29 mouse cellular contexts compared by ENCODE assay signal in the genomic region with DNA sequence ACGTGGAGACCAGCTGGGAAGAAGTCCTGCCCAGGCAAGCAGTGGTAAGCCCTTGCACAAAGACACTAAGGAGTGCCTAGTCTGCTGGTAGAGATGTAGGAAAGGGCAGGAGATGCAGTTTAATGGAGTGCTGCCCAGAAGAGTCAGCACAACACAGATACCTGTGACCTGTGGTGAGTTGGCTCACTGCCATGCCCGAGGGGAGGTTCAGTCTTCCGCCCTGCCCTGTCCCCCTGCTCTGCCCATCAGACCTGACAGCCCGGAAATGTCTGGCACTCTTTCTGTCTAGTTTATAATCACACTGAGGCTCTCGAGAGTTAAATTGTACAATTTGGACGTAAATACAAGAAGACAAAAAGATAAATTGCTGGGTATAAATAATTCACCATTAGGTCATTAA. TPM values are rescaled to one million over a fixed set of nuclear protein-coding genes. Genes with fewer than 3 reads are reported as not detected.
A peak's percentile ranks its signal among the peaks of the same experiment; 100 is the strongest.
DNase-seq lines count a peak whose midpoint lies in the region; ATAC-seq lines count a peak whose summit lies in the region.
"Had no signal": no experiment of that assay in that cellular context is flagged by ENCODE, and none has a peak within 500 bp of the region (broad histone marks: within the 10 kb centered on the region; RNA-seq: fewer than 3 reads in every experiment).

No protein-coding gene starts in this region.

- H3K4me1 ChIP-seq in hindbrain, embryonic 12.5 days, result peaks cover 12% of the 10 kb centered on the region
- no peaks in the 10 kb centered on the region for H3K4me1 ChIP-seq in hindbrain, embryonic 11.5 days (replicated peaks; ENCODE audit: control insufficient read depth, insufficient read depth, low read length)
- peaks cover 29% of the 10 kb centered on the region for H3K4me1 ChIP-seq in midbrain, embryonic 15.5 days
- peaks cover 30% of the 10 kb centered on the region for H3K4me1 ChIP-seq in midbrain, embryonic 13.5 days (replicated peaks)
- H3K4me1 ChIP-seq: embryonic facial prominence, embryonic 10.5 days; embryonic facial prominence, embryonic 15.5 days; kidney, embryonic 15.5 days; limb, embryonic 13.5 days; lung, embryonic 15.5 days had no signal

- no peak overlapping the region for H3K4me2 ChIP-seq in hindbrain, embryonic 12.5 days (replicated peaks)
- H3K4me2 ChIP-seq in hindbrain, embryonic 11.5 days (replicated peaks; ENCODE audit: low read depth, low read length), result no peak overlapping the region
- H3K4me2 ChIP-seq in midbrain, embryonic 15.5 days, result no peak overlapping the region
- no peak overlapping the region for H3K4me2 ChIP-seq in midbrain, embryonic 13.5 days (replicated peaks)
- H3K4me2 ChIP-seq: embryonic facial prominence, embryonic 15.5 days; forebrain, embryonic 12.5 days; heart, embryonic 11.5 days; kidney, embryonic 15.5 days; limb, embryonic 13.5 days; liver, embryonic 11.5 days; lung, embryonic 15.5 days; midbrain, embryonic 12.5 days; neural tube, embryonic 12.5 days had no signal

- H3K36me3 ChIP-seq in hindbrain, embryonic 12.5 days, result no peaks in the 10 kb centered on the region
- H3K36me3 ChIP-seq in hindbrain, embryonic 11.5 days (ENCODE audit: control insufficient read depth, insufficient read depth, low read length), result no peaks in the 10 kb centered on the region
- no peaks in the 10 kb centered on the region for H3K36me3 ChIP-seq in midbrain, embryonic 15.5 days (replicated peaks)
- peaks cover 16% of the 10 kb centered on the region for H3K36me3 ChIP-seq in midbrain, embryonic 13.5 days
- H3K36me3 ChIP-seq: embryonic facial prominence, embryonic 10.5 days; embryonic facial prominence, embryonic 15.5 days; G1E; kidney, embryonic 15.5 days; limb, embryonic 13.5 days; lung, embryonic 15.5 days had no signal

- H3K27ac ChIP-seq in hindbrain, embryonic 12.5 days, result 0 out of 2 replicates have a peak overlapping the region, but pooled peaks have one; percentile 35
- no peak overlapping the region for H3K27ac ChIP-seq in hindbrain, embryonic 11.5 days (ENCODE audit: low read depth, low read length)
- 0 out of 2 replicates have a peak overlapping the region, but pooled peaks have one; percentile 19 for H3K27ac ChIP-seq in midbrain, embryonic 15.5 days
- H3K27ac ChIP-seq in midbrain, embryonic 13.5 days, result no peak overlapping the region
- H3K27ac ChIP-seq: embryonic facial prominence, embryonic 10.5 days; embryonic facial prominence, embryonic 15.5 days; forebrain, embryonic 12.5 days; kidney, embryonic 15.5 days; left cerebral cortex, adult 2 months; limb, embryonic 13.5 days; lung, embryonic 15.5 days; midbrain, embryonic 12.5 days; neural tube, embryonic 12.5 days; stomach, postnatal 0 days had no signal

- WGBS in hindbrain, embryonic 12.5 days, result 81% methylated on average over 6 of the region's 6 CpGs
- WGBS in hindbrain, embryonic 11.5 days, result 86% methylated on average over 6 of the region's 6 CpGs
- WGBS in midbrain, embryonic 15.5 days, result 79% methylated on average over 6 of the region's 6 CpGs
- WGBS in midbrain, embryonic 13.5 days, result 85% methylated on average over 6 of the region's 6 CpGs

- no peaks in the 10 kb centered on the region for H3K9me3 ChIP-seq in hindbrain, embryonic 12.5 days (replicated peaks)
- H3K9me3 ChIP-seq in hindbrain, embryonic 11.5 days (ENCODE audit: control insufficient read depth, low read length), result no peaks in the 10 kb centered on the region
- no peaks in the 10 kb centered on the region for H3K9me3 ChIP-seq in midbrain, embryonic 15.5 days
- H3K9me3 ChIP-seq in midbrain, embryonic 13.5 days, result no peaks in the 10 kb centered on the region
- H3K9me3 ChIP-seq: embryonic facial prominence, embryonic 10.5 days; embryonic facial prominence, embryonic 15.5 days; forebrain, embryonic 12.5 days; kidney, embryonic 15.5 days; limb, embryonic 13.5 days; lung, embryonic 15.5 days; midbrain, embryonic 12.5 days; neural tube, embryonic 12.5 days had no signal

- ATAC-seq in hindbrain, embryonic 12.5 days (ENCODE audit: low FRiP score), result no peak
- ATAC-seq in hindbrain, embryonic 11.5 days (ENCODE audit: low FRiP score), result no peak
- ATAC-seq in midbrain, embryonic 15.5 days (replicated peaks), result no peak
- no peak for ATAC-seq in midbrain, embryonic 13.5 days
- ATAC-seq: forebrain, postnatal 0 days; inflammation-experienced regulatory T-cells, adult 6 months had no signal

- no peak overlapping the region for H3K4me3 ChIP-seq in hindbrain, embryonic 12.5 days
- no peak overlapping the region for H3K4me3 ChIP-seq in hindbrain, embryonic 11.5 days (ENCODE audit: low read depth, low read length)
- no peak overlapping the region for H3K4me3 ChIP-seq in midbrain, embryonic 15.5 days
- no peak overlapping the region for H3K4me3 ChIP-seq in midbrain, embryonic 13.5 days (replicated peaks)
- H3K4me3 ChIP-seq: embryonic facial prominence, embryonic 10.5 days; embryonic facial prominence, embryonic 15.5 days; forebrain, embryonic 12.5 days; kidney, embryonic 15.5 days; left cerebral cortex, adult 2 months; limb, embryonic 13.5 days; lung, embryonic 15.5 days; midbrain, embryonic 12.5 days; neural tube, embryonic 12.5 days had no signal

- DNase-seq in cerebellum, adult 18-20 months, result peak; percentile 31 to 42
- no peak for DNase-seq in cerebellum, adult 9-10 months
- no peak for DNase-seq in hindbrain, embryonic 11.5 days (ENCODE audit: low spot score)
- DNase-seq in cerebellum, postnatal 25 days, result peak; percentile 36 to 51
- DNase-seq: adrenal gland, postnatal 10 days; forebrain, postnatal 0 days; gastrocnemius, postnatal 10 days; heart, postnatal 4 days; kidney, adult 11 months; kidney, postnatal 25 days; right cerebral cortex, postnatal 4 days; thymus, postnatal 4 days had no signal

- H3K9ac ChIP-seq in hindbrain, embryonic 12.5 days, result no peak overlapping the region
- H3K9ac ChIP-seq in hindbrain, embryonic 11.5 days (ENCODE audit: low read depth, low read length), result no peak overlapping the region
- no peak overlapping the region for H3K9ac ChIP-seq in midbrain, embryonic 15.5 days
- H3K9ac ChIP-seq in midbrain, embryonic 13.5 days (replicated peaks), result no peak overlapping the region
- H3K9ac ChIP-seq: embryonic facial prominence, embryonic 15.5 days; forebrain, embryonic 12.5 days; forebrain, postnatal 0 days; kidney, embryonic 15.5 days; limb, embryonic 13.5 days; lung, embryonic 15.5 days; midbrain, embryonic 12.5 days; neural tube, embryonic 12.5 days had no signal

- no peaks in the 10 kb centered on the region for H3K27me3 ChIP-seq in hindbrain, embryonic 12.5 days
- H3K27me3 ChIP-seq in hindbrain, embryonic 11.5 days (ENCODE audit: control insufficient read depth, insufficient read depth, low read length), result no peaks in the 10 kb centered on the region
- no peaks in the 10 kb centered on the region for H3K27me3 ChIP-seq in midbrain, embryonic 15.5 days (replicated peaks)
- H3K27me3 ChIP-seq in midbrain, embryonic 13.5 days, result no peaks in the 10 kb centered on the region
- H3K27me3 ChIP-seq: embryonic facial prominence, embryonic 15.5 days; forebrain, embryonic 12.5 days; midbrain, embryonic 12.5 days; neural tube, embryonic 12.5 days had no signal

RNA-seq across cellular contexts. Expression of a gene that starts 7.8 kb away (rescaled TPM):
- polyA plus RNA-seq in hindbrain, embryonic 12.5 days (2016; fragmentation: Nextera tagmentation; extraction: Ambion mirVana), result 36.7 and 37.9 TPM in 2 replicates
- polyA plus RNA-seq in hindbrain, embryonic 11.5 days (2014; fragmentation: Nextera tagmentation; extraction: Ambion mirVana), result 17.3 and 18.3 TPM in 2 replicates
- 47.6 and 49.4 TPM in 2 replicates for polyA plus RNA-seq in midbrain, embryonic 15.5 days (2015; fragmentation: Nextera tagmentation; extraction: Ambion mirVana)
- polyA plus RNA-seq in midbrain, embryonic 13.5 days (2015; fragmentation: Nextera tagmentation; extraction: Ambion mirVana), result 44.0 and 45.2 TPM in 2 replicates
- polyA plus RNA-seq: G1E had no signal

Comparison
In these comparisons a context has a peak if more than half of its experiments do, and no peak if none do; other contexts are left out.
1. DNase-seq: peak in cerebellum, adult 18-20 months (2 of 2) and cerebellum, postnatal 25 days (2 of 2); none in cerebellum, adult 9-10 months (single experiment) and hindbrain, embryonic 11.5 days (single experiment).
2. H3K27ac ChIP-seq: peak in hindbrain, embryonic 12.5 days (single experiment) and midbrain, embryonic 15.5 days (single experiment); none in hindbrain, embryonic 11.5 days (single experiment) and midbrain, embryonic 13.5 days (single experiment).